Mouse (Mus musculus): ENCODE measurements around the gene Hdc.

GRCm38 (mm10) chr2:126601918-126602600 is 17.0 kb downstream of the Hdc start:
- TF ChIP-seq CTCF (IDR thresholded peaks at IDR 0.05; ENCODE audit: control insufficient read depth, insufficient read depth, insufficient replicate concordance, low read depth, low read length) (no peak), POLR2A (IDR thresholded peaks at IDR 0.05; ENCODE audit: control insufficient read depth, low read depth, low read length) (no peak)

Data from testis, adult 2 months (tissue).